In genomic region chr4:86326003-86326402, GRCm38 (mm10) we compare ENCODE assay signal across 21 mouse cellular contexts.
DNase-seq lines count a peak whose midpoint lies in the region; ATAC-seq and TF ChIP-seq lines count a peak whose summit lies in the region.
"Had no signal": no experiment of that assay in that cellular context is flagged by ENCODE, and none has a peak within 500 bp of the region (broad histone marks: within the 10 kb centered on the region; RNA-seq: fewer than 3 reads in every experiment).

No protein-coding gene starts in this region.

- H3K9me3 ChIP-seq in forebrain, embryonic 14.5 days (replicated peaks; ENCODE audit: control insufficient read depth, low read length) = no peaks in the 10 kb centered on the region
- H3K9me3 ChIP-seq in forebrain, embryonic 16.5 days (ENCODE audit: control insufficient read depth, low read length) = no peaks in the 10 kb centered on the region
- H3K9me3 ChIP-seq in heart, embryonic 16.5 days (replicated peaks; ENCODE audit: control insufficient read depth, low read length) = no peaks in the 10 kb centered on the region
- H3K9me3 ChIP-seq in hindbrain, postnatal 0 days (ENCODE audit: low read length) = no peaks in the 10 kb centered on the region
- H3K9me3 ChIP-seq: midbrain, embryonic 12.5 days; neural tube, embryonic 15.5 days had no signal

- no peak for DNase-seq in forebrain, embryonic 14.5 days (ENCODE audit: low spot score)
- DNase-seq in heart, postnatal 36 days = no peak
- peak; percentile 27 for DNase-seq in kidney, postnatal 10 days
- DNase-seq in kidney, adult 18-20 months = no peak
- DNase-seq in hindbrain, postnatal 0 days (ENCODE audit: low spot score) = no peak
- DNase-seq: adrenal gland, postnatal 10 days; B cell, adult 2 months; cerebellum, adult 11-12 months; cerebellum, postnatal 36 days; left cerebral cortex, postnatal 4 days; lung, adult 18-20 months; right cerebral cortex, postnatal 25 days; thymus, postnatal 25 days had no signal

- H3K4me1 ChIP-seq in forebrain, embryonic 14.5 days (ENCODE audit: control insufficient read depth, insufficient read depth, low read length) = peaks cover 6% of the 10 kb centered on the region
- H3K4me1 ChIP-seq in forebrain, embryonic 16.5 days (replicated peaks; ENCODE audit: control insufficient read depth, insufficient read depth, low read length) = no peaks in the 10 kb centered on the region
- H3K4me1 ChIP-seq in heart, embryonic 16.5 days (ENCODE audit: control insufficient read depth, insufficient read depth, low read length) = peaks cover 18% of the 10 kb centered on the region
- no peaks in the 10 kb centered on the region for H3K4me1 ChIP-seq in hindbrain, postnatal 0 days (ENCODE audit: insufficient read depth, low read length)
- H3K4me1 ChIP-seq: midbrain, embryonic 12.5 days; neural tube, embryonic 15.5 days had no signal

- no peaks in the 10 kb centered on the region for H3K36me3 ChIP-seq in forebrain, embryonic 14.5 days (ENCODE audit: control insufficient read depth, insufficient read depth, low read length)
- H3K36me3 ChIP-seq in forebrain, embryonic 16.5 days (ENCODE audit: control insufficient read depth, insufficient read depth) = no peaks in the 10 kb centered on the region
- no peaks in the 10 kb centered on the region for H3K36me3 ChIP-seq in heart, embryonic 16.5 days (ENCODE audit: control insufficient read depth, insufficient read depth)
- H3K36me3 ChIP-seq in hindbrain, postnatal 0 days (ENCODE audit: insufficient read depth, low read length) = no peaks in the 10 kb centered on the region
- H3K36me3 ChIP-seq: midbrain, embryonic 12.5 days; neural tube, embryonic 15.5 days had no signal

- WGBS in forebrain, embryonic 14.5 days = 77% methylated on average over 5 of the region's 5 CpGs
- WGBS in forebrain, embryonic 16.5 days = 78% methylated on average over 5 of the region's 5 CpGs
- 59% methylated on average over 5 of the region's 5 CpGs for WGBS in heart, embryonic 16.5 days
- WGBS in hindbrain, postnatal 0 days = 50% methylated on average over 5 of the region's 5 CpGs

- intact Hi-C loops in heart, postnatal 36 days (cut with DNase I) = no loop called here

- TF ChIP-seq CTCF in hindbrain, postnatal 0 days (IDR thresholded peaks at IDR 0.05; ENCODE audit: low read depth) = no peak

- no peak overlapping the region for H3K4me3 ChIP-seq in forebrain, embryonic 14.5 days (ENCODE audit: low read depth, low read length)
- H3K4me3 ChIP-seq in forebrain, embryonic 16.5 days (replicated peaks; ENCODE audit: low read length) = no peak overlapping the region
- H3K4me3 ChIP-seq in heart, embryonic 16.5 days (ENCODE audit: low read length) = no peak overlapping the region
- no peak overlapping the region for H3K4me3 ChIP-seq in hindbrain, postnatal 0 days (ENCODE audit: low read length)
- H3K4me3 ChIP-seq: heart, adult 2 months; layer of hippocampus, adult 2 months; midbrain, embryonic 12.5 days; myocyte; neural tube, embryonic 15.5 days had no signal

- no peak overlapping the region for H3K9ac ChIP-seq in forebrain, embryonic 14.5 days (ENCODE audit: low read length)
- no peak overlapping the region for H3K9ac ChIP-seq in forebrain, embryonic 16.5 days (replicated peaks; ENCODE audit: low read depth, low read length)
- H3K9ac ChIP-seq in heart, embryonic 16.5 days (ENCODE audit: low read length) = no peak overlapping the region
- no peak overlapping the region for H3K9ac ChIP-seq in hindbrain, postnatal 0 days (replicated peaks; ENCODE audit: low read length)
- H3K9ac ChIP-seq: midbrain, embryonic 12.5 days; neural tube, embryonic 15.5 days had no signal

- no peak overlapping the region for H3K4me2 ChIP-seq in forebrain, embryonic 14.5 days (ENCODE audit: low read length)
- H3K4me2 ChIP-seq in forebrain, embryonic 16.5 days (ENCODE audit: low read length) = no peak overlapping the region
- H3K4me2 ChIP-seq in heart, embryonic 16.5 days (ENCODE audit: low read depth, low read length) = no peak overlapping the region
- no peak overlapping the region for H3K4me2 ChIP-seq in hindbrain, postnatal 0 days (ENCODE audit: low read depth, low read length)
- H3K4me2 ChIP-seq: midbrain, embryonic 12.5 days; neural tube, embryonic 15.5 days had no signal

- H3K27me3 ChIP-seq in forebrain, embryonic 14.5 days (replicated peaks; ENCODE audit: control insufficient read depth, insufficient read depth, low read length) = no peaks in the 10 kb centered on the region
- no peaks in the 10 kb centered on the region for H3K27me3 ChIP-seq in forebrain, embryonic 16.5 days (replicated peaks; ENCODE audit: control insufficient read depth, insufficient read depth, low read length)
- no peaks in the 10 kb centered on the region for H3K27me3 ChIP-seq in heart, embryonic 16.5 days (ENCODE audit: control insufficient read depth, insufficient read depth, low read length)
- H3K27me3 ChIP-seq in hindbrain, postnatal 0 days (ENCODE audit: insufficient read depth, low read length) = no peaks in the 10 kb centered on the region
- H3K27me3 ChIP-seq: midbrain, embryonic 12.5 days; neural tube, embryonic 15.5 days had no signal

- no peak overlapping the region for H3K27ac ChIP-seq in forebrain, embryonic 14.5 days (ENCODE audit: low read depth, low read length)
- no peak overlapping the region for H3K27ac ChIP-seq in forebrain, embryonic 16.5 days (ENCODE audit: low read length)
- peak overlapping the region; percentile 37; the same call in 1 of the 2 replicates for H3K27ac ChIP-seq in heart, embryonic 16.5 days (ENCODE audit: low read length)
- H3K27ac ChIP-seq in hindbrain, postnatal 0 days = no peak overlapping the region
- H3K27ac ChIP-seq: heart, adult 2 months; layer of hippocampus, adult 2 months; midbrain, embryonic 12.5 days; neural tube, embryonic 15.5 days had no signal

- peak; percentile 20; the same call in 1 of the 2 replicates for ATAC-seq in forebrain, embryonic 14.5 days
- no peak for ATAC-seq in forebrain, embryonic 16.5 days
- ATAC-seq in heart, embryonic 16.5 days (replicated peaks; ENCODE audit: extremely low read depth, insufficient read depth, low FRiP score) = peak; percentile 37; the same call in 1 of the 2 replicates
- peak; percentile 32; the same call in 1 of the 2 replicates for ATAC-seq in hindbrain, postnatal 0 days
- ATAC-seq in frontal cortex, adult (ENCODE audit: low TSS enrichment) = no peak

Comparison
In these comparisons a context has a peak if more than half of its experiments do, and no peak if none do; other contexts are left out.
1. ATAC-seq: peak in forebrain, embryonic 14.5 days (single experiment), heart, embryonic 16.5 days (single experiment) and hindbrain, postnatal 0 days (single experiment); none in forebrain, embryonic 16.5 days (single experiment) and frontal cortex, adult (single experiment).